Mouse (Mus musculus) granulocyte monocyte progenitor cell, adult 5-6 weeks (primary cell): ENCODE measurements around the gene Aff4. TPM values are rescaled to one million over a fixed set of nuclear protein-coding genes. Genes with fewer than 3 reads are reported as not detected.

Source experiments
- ATAC-seq: replicated peaks from 2 replicates; pipeline ENCODE4 v1.8.0; 2016; ENCODE audit warnings: mild to moderate bottlenecking, moderate TSS enrichment, inconsistent platforms; ENCODE audit not compliant: poor library complexity, severe bottlenecking
- total RNA-seq, 2 experiments: library from RNA; stranded (forward) in 1 of 2; stranded (reverse) in 1 of 2; fragments of 200-712, 200-1000 nt in 1 of 2; fragments of >200 nt in 1 of 2; fragmentation: Nextera tagmentation in 1 of 2; gene quantifications; 2 replicates each; pipeline ENCODE4 v1.2.3; 2014 to 2017

Aff4 gene
- total RNA-seq, 2 experiments from 2014 or later: 52.9 to 95.9 TPM

- peak; percentile 97 for ATAC-seq
Observed at GRCm38 (mm10) chr11:53456474-53457371, 106.1 kb downstream of the Aff4 start, which contains the start of the genes Gm10447 and Shroom1. TSS of gene Gm10447 (minus strand) at chr11:53457110. TSS of gene Shroom1 (plus strand) at chr11:53457205.

DNA sequence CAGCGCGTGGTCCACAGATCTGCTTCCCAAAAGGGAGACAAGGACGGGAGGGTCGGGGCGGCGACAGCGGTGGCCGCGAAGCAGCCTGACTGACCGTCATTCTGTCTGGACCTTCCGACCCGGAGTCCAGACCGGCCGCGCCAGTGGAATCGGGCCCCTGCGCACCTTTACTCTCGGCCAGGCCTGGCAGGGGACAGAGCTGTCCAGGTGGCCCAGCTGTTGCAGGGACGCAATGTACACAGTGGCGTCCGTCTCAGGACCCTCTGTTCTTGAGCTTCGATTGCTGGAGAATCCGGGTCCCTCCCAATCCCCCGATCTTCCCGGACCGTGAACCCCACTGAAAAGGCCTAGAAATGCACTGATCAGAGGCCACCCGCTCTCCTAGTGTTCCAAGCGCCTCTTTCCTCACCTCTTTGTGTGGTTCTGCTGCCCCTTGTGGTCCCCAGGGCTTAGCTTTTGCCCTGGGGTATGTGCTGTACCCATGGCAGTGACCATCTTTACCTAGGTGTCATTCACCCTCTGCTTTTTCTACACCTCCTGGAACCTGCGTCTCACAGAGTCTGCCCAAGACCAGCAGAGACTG, 106.8 kb downstream of the Aff4 start:
- ATAC-seq: peak; percentile 45; the same call in 1 of the 2 replicates

DNA sequence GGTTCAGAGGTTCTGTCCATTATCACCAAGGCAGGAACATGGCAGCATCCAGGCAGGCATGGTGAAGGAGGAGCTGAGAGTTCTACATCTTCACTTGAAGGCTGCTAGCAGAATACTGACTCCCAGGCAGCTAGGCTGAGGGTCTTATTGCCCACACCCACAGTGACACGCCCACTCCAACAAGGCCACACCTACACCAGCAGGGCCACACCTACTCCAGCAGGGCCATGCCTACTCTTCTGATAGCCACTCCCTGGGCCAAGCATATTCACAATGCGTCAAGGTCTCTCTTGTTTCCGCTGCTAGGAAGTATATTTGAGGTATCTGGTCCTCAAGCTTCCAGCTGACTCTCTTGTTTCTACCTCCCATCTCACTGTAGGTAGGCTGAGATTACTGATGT, 108.4 kb downstream of the Aff4 start:
- no peak for ATAC-seq

- ATAC-seq: no peak
Observed at GRCm38 (mm10) chr11:53460192-53460591, 109.6 kb downstream of the Aff4 start.

DNA sequence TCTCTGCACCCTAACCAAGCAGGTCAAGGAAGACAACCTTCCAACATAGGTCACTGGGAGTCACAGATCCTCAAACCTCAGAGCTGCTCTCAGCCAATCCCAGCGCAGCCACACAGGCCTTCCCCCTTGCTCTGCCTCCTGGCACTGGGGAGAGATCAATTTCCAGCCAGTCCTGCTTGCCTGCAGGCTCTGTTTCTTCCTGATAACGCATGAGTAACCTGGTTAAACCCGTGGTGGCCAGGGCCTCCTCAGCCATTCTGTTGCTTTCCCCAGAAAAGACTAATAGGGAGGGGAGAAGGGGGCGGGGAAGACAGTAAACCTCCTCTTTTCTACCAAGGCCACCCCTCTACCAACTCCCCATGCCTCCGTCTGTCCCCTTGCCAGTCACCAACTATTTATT, 111.1 kb downstream of the Aff4 start:
- ATAC-seq: no peak

DNA sequence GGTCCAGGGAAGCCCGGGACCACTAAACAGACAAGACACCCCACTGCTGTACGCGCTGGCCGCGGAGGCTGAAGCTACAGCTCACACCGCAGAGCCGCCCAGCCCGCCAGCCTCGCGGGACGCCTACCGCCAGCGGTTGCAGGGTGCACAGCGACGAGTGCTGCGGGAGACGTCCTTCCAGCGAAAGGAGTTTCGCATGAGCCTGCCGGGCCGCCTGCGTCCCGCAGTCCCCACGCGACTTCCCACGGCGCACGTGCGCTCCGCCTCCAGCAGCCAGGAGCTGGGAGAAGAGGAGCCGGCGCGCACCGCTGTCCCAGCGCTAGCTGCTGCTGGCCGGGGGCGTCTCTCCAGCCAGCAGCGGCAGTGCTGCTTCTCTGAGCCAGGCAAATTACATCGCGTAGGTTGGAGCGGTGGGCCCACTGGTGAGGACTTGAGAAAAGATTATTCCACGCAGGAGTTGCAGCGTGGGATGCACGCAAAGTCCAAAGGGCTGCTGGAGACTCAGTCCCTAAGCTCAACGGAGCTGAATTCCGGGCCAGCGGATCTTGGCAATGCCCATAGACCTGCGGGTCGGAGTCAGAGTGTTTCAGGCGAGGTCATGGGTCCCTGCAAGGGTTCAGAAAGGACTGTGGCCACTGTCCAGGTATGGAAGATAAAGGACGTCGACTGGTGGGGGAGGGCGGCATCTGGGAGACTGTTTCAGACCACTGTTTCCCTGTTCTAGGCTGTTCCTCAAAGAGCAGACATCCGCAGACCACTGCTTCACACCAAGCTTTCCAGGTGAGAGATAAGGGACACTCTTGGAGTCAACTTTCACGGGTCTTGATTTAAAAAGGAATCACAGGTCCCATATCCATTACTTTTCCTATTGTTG, 113.2 kb downstream of the Aff4 start:
- ATAC-seq: peak; percentile 47

DNA sequence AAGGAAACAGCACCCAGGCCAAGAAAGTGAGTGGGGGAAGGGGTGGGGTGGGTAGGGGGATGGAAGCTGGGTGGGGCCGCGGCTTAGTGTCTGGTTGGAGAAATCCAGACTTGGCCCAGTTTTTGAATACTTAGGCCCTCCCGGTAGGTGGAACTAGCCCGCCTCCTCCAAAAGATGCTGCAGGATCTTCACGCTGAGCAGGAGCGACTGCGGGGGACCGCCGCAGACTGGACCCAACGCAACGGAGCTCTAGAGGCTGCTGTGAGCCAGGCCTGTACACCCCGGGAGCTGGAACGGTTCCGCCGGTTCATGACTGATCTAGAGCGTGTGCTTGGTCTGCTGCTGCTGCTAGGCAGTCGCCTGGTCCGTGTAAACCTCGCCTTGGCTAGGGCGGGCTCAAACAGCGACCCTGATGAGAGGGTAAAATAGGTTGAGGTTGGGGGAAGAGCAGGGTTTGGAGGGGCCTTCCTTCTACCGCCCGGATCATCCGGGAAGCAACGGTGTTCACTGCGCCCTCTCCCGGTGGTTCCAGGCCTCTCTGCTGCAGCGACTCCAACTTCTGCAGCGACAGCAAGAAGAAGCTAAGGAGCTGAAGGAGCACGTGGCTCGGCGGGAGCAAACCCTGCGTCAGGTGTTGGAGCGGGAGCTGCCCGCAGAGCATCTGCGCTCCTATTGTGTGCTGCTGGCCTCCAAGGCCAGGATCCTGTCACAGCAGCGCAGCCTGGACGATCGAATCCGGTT, 115.8 kb downstream of the Aff4 start:
- ATAC-seq: peak; percentile 70

DNA sequence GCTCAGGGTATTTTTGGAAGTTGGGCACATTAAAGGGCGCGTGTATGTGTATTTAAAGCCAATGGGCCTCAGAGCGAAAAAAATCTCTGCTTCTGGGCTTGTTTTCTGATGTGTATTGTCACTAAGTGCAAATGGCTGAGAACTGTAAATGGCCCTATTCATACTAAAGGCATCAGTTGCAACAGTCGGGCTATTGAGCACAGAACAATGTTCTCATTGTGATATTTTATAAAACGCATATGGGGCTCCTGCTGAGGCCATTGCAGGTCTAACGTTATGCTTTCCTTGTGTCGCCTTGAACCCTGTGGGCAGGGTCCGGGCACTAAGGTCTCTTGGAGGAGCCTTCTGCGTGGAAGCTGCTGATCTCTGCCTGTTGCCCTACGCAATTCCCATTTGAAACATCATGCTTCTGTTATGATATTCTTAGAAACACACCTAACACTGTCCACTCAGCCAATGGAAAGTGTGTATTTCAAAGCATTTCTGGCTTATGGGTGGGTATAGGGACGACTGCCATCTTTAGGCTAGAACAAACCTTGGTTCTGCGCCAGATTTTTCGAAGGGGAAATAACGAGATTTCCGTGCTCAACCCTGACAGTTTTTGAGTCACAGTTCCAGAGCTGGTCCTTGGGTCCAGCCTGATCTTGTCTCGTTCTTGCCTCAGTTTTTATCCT, 118.8 kb downstream of the Aff4 start:
- ATAC-seq: no peak

DNA sequence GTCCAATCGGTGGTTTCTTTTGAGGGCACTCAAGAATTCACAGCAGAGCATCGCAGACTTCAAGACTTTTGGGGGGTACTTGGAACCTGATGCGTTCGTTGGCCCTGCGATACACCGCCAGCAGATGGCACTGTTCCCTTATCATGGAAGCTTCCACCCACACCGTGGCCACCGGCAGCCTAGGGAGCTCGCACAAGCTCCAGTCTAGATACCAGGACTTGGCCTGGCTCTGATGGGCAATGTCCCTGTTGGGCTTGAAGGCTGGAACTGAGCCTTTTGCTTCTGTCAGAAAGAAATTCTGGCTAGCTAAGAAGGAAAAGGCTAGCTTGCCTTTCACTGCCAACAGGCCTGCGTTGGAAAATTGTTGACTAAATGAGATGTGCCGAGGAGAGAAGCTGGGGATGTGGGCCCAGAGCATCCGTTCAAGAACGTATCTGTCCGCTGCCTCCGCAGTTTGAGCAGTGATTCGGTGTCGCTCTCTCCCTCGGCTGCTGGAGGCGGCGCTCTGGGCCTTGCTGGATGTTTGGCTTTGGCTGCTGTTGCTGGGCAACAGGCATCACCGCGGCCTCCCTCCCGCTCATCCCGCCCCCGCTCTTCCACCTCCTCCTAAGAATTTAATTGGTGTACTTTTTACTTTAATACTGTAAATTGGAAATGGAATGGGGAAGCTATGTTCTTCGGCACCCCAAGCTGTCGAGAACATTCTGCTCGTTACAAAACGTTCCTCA, 119.5 kb downstream of the Aff4 start, which contains the start of gene Gm9837:
Gm9837 (minus strand) TSS at position 512 of the 728 bp plus-strand sequence.
- ATAC-seq: peak; percentile 86

Other genes starting within 250 kb of the Aff4 start
- 120 and 123 TPM in 2 replicates for gene Hspa4, start 50.4 kb upstream of the Aff4 start, total RNA-seq (2014; fragmentation: Nextera tagmentation)
- 507 and 516 TPM in 2 replicates for gene Hspa4, start 50.4 kb upstream of the Aff4 start, total RNA-seq (2017)
- 18.5 TPM in 2 replicates for gene Zcchc10, start 26.2 kb upstream of the Aff4 start, total RNA-seq (2014; fragmentation: Nextera tagmentation)
- 7.4 and 10.3 TPM in 2 replicates for gene Zcchc10, start 26.2 kb upstream of the Aff4 start, total RNA-seq (2017)
- gene Leap2, start 72.3 kb downstream of the Aff4 start, total RNA-seq (2014; fragmentation: Nextera tagmentation): not detected in 2 replicates
- gene Leap2, start 72.3 kb downstream of the Aff4 start, total RNA-seq (2017): not detected in 2 replicates
- gene Uqcrq, start 80.0 kb downstream of the Aff4 start, total RNA-seq (2014; fragmentation: Nextera tagmentation): 221 and 287 TPM in 2 replicates
- gene Uqcrq, start 80.0 kb downstream of the Aff4 start, total RNA-seq (2017): 66.7 and 91.9 TPM in 2 replicates
- gene Gdf9, start 80.2 kb downstream of the Aff4 start, total RNA-seq (2014; fragmentation: Nextera tagmentation): 1.1 and 1.2 TPM in 2 replicates
- 0.39 and 0.57 TPM in 2 replicates for gene Gdf9, start 80.2 kb downstream of the Aff4 start, total RNA-seq (2017)
- not detected in 2 replicates for gene Gm10447, start 106.3 kb downstream of the Aff4 start, total RNA-seq (2014; fragmentation: Nextera tagmentation)
- not detected in 2 replicates for gene Gm10447, start 106.3 kb downstream of the Aff4 start, total RNA-seq (2017)
- gene Shroom1, start 106.4 kb downstream of the Aff4 start, total RNA-seq (2014; fragmentation: Nextera tagmentation): 0.30 TPM in 1 of 2 replicates, not detected in the other
- gene Shroom1, start 106.4 kb downstream of the Aff4 start, total RNA-seq (2017): not detected in 2 replicates
- not detected in 2 replicates for gene Gm9837, start 119.6 kb downstream of the Aff4 start, total RNA-seq (2014; fragmentation: Nextera tagmentation)
- gene Gm9837, start 119.6 kb downstream of the Aff4 start, total RNA-seq (2017): not detected in 2 replicates
- gene Gm9945, start 129.3 kb downstream of the Aff4 start, total RNA-seq (2014; fragmentation: Nextera tagmentation): not detected in 2 replicates
- not detected in 2 replicates for gene Gm9945, start 129.3 kb downstream of the Aff4 start, total RNA-seq (2017)
- gene Sowaha, start 129.4 kb downstream of the Aff4 start, total RNA-seq (2014; fragmentation: Nextera tagmentation): not detected in 2 replicates
- not detected in 2 replicates for gene Sowaha, start 129.4 kb downstream of the Aff4 start, total RNA-seq (2017)
- 4.4 and 4.9 TPM in 2 replicates for gene Sept8, start 168.4 kb downstream of the Aff4 start, total RNA-seq (2014; fragmentation: Nextera tagmentation)
- 4.4 and 5.7 TPM in 2 replicates for gene Sept8, start 168.4 kb downstream of the Aff4 start, total RNA-seq (2017)
- gene Kif3a, start 216.5 kb downstream of the Aff4 start, total RNA-seq (2014; fragmentation: Nextera tagmentation): 7.5 and 11.8 TPM in 2 replicates
- gene Kif3a, start 216.5 kb downstream of the Aff4 start, total RNA-seq (2017): 2.4 and 5.7 TPM in 2 replicates